Mouse (Mus musculus) cerebellum, adult 2 months (tissue): Measurements from ENCODE around the gene Rps16.

ENCODE experiments used
- CTCF ChIP-seq: fragments of 200-500 bp; IDR thresholded peaks from 2 replicates; pipeline ENCODE4 v1.5.1; 2011; ENCODE audit warnings: low read depth, mild to moderate bottlenecking, control low read depth, low read length, moderate library complexity, borderline replicate concordance; ENCODE audit not compliant: insufficient read depth
- POLR2A ChIP-seq: fragments of 200-500 bp; IDR thresholded peaks from 2 replicates; pipeline ENCODE4 v1.6.1; 2011; ENCODE audit warnings: low read length, control low read depth, borderline replicate concordance; ENCODE audit not compliant: insufficient read depth

- TF ChIP-seq CTCF (no peak), POLR2A (no peak)
Observed at GRCm38 (mm10) chr7:28401030-28401429, 50.6 kb downstream of the Rps16 start.
